Mouse (Mus musculus) lung, embryonic 15.5 days (tissue): Measurements from ENCODE around the gene Pcsk1. TPM values are rescaled to one million over a fixed set of nuclear protein-coding genes. Genes with fewer than 3 reads are reported as not detected.

ENCODE experiments used
- ATAC-seq: fragments of 200-750 bp; cut with Nextera tagmentation; 2 replicates; pipeline ENCODE4 v1.8.0; 2017; ENCODE audit warnings: moderate number of reproducible peaks, borderline replicate concordance; ENCODE audit not compliant: low FRiP score, low TSS enrichment; ENCODE audit errors: extremely low read depth
- H3K27ac ChIP-seq: fragments of 300-500 bp; sonication (generic); 2 replicates; pipeline ENCODE4 v1.5.1; 2015; ENCODE audit warnings: moderate library complexity, mild to moderate bottlenecking, inconsistent platforms
- H3K27me3 ChIP-seq: fragments of 300-500 bp; sonication (generic); 2 replicates; pipeline ENCODE4 v1.6.1; 2015; ENCODE audit warnings: inconsistent platforms
- H3K36me3 ChIP-seq: fragments of 300-500 bp; sonication (generic); 2 replicates; pipeline ENCODE4 v1.6.1; 2015; ENCODE audit warnings: inconsistent platforms
- H3K4me1 ChIP-seq: fragments of 300-500 bp; sonication (generic); 2 replicates; pipeline ENCODE4 v1.6.1; 2015; ENCODE audit warnings: inconsistent platforms
- H3K4me2 ChIP-seq: fragments of 300-500 bp; sonication (generic); 2 replicates; pipeline ENCODE4 v1.6.1; 2015; ENCODE audit warnings: inconsistent platforms, mild to moderate bottlenecking, moderate library complexity
- H3K4me3 ChIP-seq: fragments of 300-500 bp; sonication (generic); 2 replicates; pipeline ENCODE4 v1.5.1; 2015; ENCODE audit warnings: mild to moderate bottlenecking, inconsistent platforms
- H3K9ac ChIP-seq: fragments of 300-500 bp; sonication (generic); 2 replicates; pipeline ENCODE4 v1.6.1; 2015; ENCODE audit warnings: inconsistent platforms
- H3K9me3 ChIP-seq: fragments of 300-500 bp; sonication (generic); 2 replicates; pipeline ENCODE4 v1.6.1; 2016; ENCODE audit warnings: inconsistent platforms
- WGBS: fragments of 180-500 bp; shearing (Covaris S2); methylation state at CpG from one replicate; pipeline ENCODE4 v1.1.7; 2015; 5-methylcytosine and 5-hydroxymethylcytosine counted together
- polyA plus RNA-seq: library from polyadenylated mRNA; unstranded; fragments of >200 nt; fragmentation: Nextera tagmentation; extraction: Ambion mirVana; gene quantifications from 2 replicates; pipeline ENCODE4 v1.2.1, GENCODE M21; 2015

Pcsk1 gene
- polyA plus RNA-seq, 1 experiment from 2014 or later, result 1.7 TPM

- WGBS, result 34% methylated on average over 1 of the region's 1 CpGs
- Histone ChIP-seq H3K27me3 (no peaks in the 10 kb centered on the region), H3K9me3 (no peaks in the 10 kb centered on the region), H3K4me1 (no peaks in the 10 kb centered on the region), H3K4me2 (no peak overlapping the region), H3K36me3 (no peaks in the 10 kb centered on the region), H3K9ac (no peak overlapping the region), H3K4me3 (no peak overlapping the region), H3K27ac (no peak overlapping the region)
- ATAC-seq, result no peak
Observed at GRCm38 (mm10) chr13:75163408-75163807, 73.8 kb downstream of the Pcsk1 start.
